Mouse (Mus musculus) gastrocnemius, postnatal 36 days (tissue): ENCODE measurements around the gene Sart1. TPM values are rescaled to one million over a fixed set of nuclear protein-coding genes. Genes with fewer than 3 reads are reported as not detected.

Experiments
- DNase-seq, 2 experiments: peaks; one replicate each; pipeline ENCODE4 v3.0.0; 2022
- intact Hi-C: fragments of 180-260 bp; cut with DNase I; formaldehyde crosslinking; loops from one replicate; pipeline ENCODE4 v1.15.1; 2025
- long read RNA-seq, 2 experiments: library from polyadenylated mRNA; stranded (forward); transcript quantifications; one replicate each; pipeline ENCODE4 v2.0.0; 2021
- total RNA-seq, 2 experiments: library from RNA; stranded (reverse); gene quantifications; 2 replicates each; pipeline ENCODE4 v1.2.3; 2021

Sart1 gene
- total RNA-seq, result 10 to 100 TPM; 34.3 to 38.0 TPM
- long read RNA-seq, experiment 1, full-length matches to known transcripts, result 14 of 23 reads
- long read RNA-seq, experiment 1, partial matches to known transcripts, result 6 of 23 reads
- long read RNA-seq, experiment 1, other reads (novel, unspliced or antisense), result 3 of 23 reads
- long read RNA-seq, experiment 2, full-length matches to known transcripts, result 17 of 30 reads
- long read RNA-seq, experiment 2, partial matches to known transcripts, result 13 of 30 reads
- long read RNA-seq, experiment 2, other reads (novel, unspliced or antisense), result 0 of 30 reads

DNA sequence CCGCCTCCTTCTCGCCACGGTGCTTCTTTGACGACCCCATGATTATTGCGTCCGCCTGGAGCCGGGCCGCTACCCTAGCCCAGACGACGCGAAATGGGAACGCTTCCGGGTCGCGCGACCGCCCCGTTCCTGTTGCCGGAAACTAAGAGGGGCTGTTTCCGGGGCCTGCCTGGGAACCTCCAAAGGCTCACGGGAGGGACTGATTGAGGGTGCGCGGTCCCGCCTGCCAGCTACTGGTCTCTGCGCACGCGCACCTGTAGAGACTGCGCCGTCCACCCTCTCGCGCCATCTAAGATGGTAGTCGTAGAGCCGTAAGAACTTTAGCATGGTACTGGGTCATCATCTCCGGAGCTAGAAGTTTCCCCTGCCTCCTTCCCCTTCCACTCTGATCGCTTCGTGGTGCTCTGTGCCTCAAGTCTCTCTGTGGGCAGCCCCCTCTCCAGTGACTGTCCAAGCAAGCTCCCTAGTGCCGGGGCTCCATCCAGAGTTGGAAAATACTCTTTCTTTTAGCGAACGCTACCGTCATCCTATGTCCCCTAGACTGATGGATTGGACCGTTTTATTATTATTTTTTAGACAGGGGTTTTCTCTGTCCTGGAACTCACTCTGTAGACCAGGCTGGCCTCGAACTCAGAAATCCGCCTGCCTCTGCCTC lies at the start of gene Sart1:
Sart1 (minus strand) TSS at position 116 of the 655 bp plus-strand sequence.
- intact Hi-C loops, result loop anchor here (1.0 kb wide), 1 partner anchor 22 kb away; the partner anchor contains the start of gene Eif1ad

DNA sequence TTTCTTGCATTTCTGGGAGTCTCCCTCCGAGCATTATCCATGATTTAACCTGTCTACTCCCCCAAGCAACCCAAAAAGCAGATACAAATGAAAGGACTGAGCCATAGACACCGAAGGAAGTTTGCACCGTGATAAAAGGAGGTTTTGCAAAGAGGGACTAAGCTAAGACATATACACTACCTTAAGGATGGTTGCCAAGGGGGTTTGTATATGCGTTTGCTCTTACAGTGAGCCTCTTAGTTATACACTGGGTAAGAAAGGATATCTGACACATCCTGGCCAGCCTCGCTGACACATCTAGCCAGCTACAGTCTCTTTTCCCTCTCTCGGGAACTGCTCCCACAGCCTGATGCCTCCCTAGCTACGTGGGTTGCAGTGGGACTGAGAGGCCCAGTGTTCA lies 45.4 kb upstream of the Sart1 start:
- intact Hi-C loops, result loop anchor here (5.0 kb wide), 1 partner anchor 53 kb away; the partner anchor contains the start of gene Mus81

More for the DNA sequence above, at the start of gene Sart1:
- peak; percentile 88 to 93 for DNase-seq

GRCm38 (mm10) chr19:5432992-5433852 lies 44.7 kb upstream of the Sart1 start:
- intact Hi-C loops, result loop anchor here (5.0 kb wide), 1 partner anchor 54 kb away; the partner anchor contains the start of gene Mus81
- DNase-seq, result no peak

More for the DNA sequence above, 45.4 kb upstream of the Sart1 start:
- DNase-seq, result no peak

- no peak for DNase-seq
- intact Hi-C loops, result loop anchor here (5.0 kb wide), 1 partner anchor 55 kb away; the partner anchor contains the start of gene Mus81
Observed at GRCm38 (mm10) chr19:5431911-5432464, 43.5 kb upstream of the Sart1 start.

DNA sequence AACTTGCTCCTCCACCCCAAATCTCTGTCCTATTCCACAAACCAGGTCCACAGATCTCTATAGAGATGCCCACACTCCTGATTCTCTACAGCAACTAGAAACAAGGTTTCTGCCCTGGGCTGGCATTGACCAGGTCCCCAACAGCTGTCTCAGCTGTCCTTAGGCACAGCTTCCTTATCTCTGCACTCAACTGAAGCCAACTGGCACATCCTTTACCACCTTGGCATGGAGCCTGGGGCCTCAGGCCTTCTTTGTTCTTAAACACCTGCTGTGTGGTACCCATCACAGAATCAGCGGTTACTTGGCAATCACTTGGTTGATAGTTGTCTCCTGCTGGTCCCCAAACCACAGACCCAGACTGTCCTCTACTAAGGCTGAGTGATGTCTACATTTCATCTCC lies 41.9 kb upstream of the Sart1 start:
- DNase-seq, result no peak
- intact Hi-C loops, result loop anchor here (5.0 kb wide), 1 partner anchor 57 kb away; the partner anchor contains the start of gene Mus81

DNA sequence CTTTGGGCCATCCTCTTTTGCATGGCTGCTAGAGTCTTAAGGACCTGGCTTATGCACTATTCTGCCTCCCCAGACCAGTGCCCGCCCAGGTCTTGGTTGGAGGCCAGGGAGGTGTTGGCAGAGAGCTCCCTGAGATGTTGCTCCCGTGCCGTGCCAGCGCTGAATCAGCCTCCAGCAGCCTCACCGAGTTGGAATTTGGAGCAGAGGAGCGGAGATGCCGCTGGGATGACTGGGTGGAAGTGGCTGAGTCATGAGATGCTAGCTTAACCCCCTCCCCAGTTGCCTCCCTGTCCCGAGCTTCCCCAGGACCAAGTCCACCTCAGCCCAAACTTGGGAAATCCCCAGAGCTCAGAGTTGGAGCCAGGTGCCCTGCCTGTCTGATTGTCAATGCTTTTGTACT lies 41.3 kb upstream of the Sart1 start:
- peak; percentile 75 to 77 for DNase-seq
- intact Hi-C loops, result loop anchor here (5.0 kb wide), 1 partner anchor 57 kb away; the partner anchor contains the start of gene Mus81

DNA sequence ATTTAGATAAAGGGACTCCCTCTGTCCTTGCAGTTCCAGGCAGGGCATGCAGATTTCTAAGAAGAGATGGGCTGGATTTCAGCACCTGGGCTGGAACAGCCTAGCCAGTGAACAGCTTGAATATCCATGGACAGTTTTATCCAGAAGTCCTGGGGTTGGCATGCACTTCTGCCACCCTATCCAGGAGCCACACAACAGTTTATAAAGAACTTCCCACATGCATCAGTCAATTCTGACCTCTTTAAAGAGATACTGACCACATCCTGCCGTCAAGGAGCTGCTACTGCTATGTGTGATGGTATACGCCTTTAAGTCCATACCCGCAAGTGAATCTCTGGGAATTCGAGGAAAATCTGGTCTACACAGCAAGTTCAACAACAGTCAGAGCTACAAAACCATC lies 40.7 kb upstream of the Sart1 start:
- DNase-seq, result no peak
- intact Hi-C loops, result no loop called here

- no peak for DNase-seq
- intact Hi-C loops, result no loop called here
Observed at GRCm38 (mm10) chr19:5428083-5428482, 39.6 kb upstream of the Sart1 start.

GRCm38 (mm10) chr19:5426640-5427290 lies 38.3 kb upstream of the Sart1 start:
- intact Hi-C loops, result no loop called here
- no peak for DNase-seq

DNA sequence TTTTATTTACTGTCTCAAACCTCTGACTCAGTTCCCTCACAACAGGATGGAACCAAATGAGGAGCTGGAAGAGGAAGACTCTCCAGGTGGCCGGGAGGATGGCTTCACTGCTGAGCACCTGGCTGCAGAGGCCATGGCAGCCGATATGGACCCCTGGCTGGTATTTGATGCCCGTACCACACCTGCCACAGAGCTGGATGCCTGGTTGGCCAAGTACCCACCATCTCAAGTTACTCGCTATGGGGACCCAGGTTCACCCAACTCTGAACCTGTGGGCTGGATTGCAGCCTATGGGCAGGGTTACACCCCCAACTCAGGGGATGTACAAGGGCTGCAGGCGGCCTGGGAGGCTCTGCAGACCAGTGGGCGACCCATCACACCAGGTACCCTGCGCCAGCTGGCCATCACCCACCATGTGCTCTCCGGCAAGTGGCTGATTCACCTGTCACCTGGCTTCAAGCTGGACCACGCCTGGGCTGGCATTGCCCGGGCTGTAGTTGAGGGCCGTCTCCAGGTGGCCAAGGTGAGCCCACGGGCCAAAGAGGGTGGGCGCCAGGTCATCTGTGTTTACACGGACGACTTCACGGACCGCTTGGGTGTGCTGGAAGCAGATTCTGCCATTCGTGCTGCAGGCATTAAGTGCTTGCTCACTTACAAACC lies 37.5 kb upstream of the Sart1 start:
- intact Hi-C loops, result no loop called here
- no peak for DNase-seq

DNA sequence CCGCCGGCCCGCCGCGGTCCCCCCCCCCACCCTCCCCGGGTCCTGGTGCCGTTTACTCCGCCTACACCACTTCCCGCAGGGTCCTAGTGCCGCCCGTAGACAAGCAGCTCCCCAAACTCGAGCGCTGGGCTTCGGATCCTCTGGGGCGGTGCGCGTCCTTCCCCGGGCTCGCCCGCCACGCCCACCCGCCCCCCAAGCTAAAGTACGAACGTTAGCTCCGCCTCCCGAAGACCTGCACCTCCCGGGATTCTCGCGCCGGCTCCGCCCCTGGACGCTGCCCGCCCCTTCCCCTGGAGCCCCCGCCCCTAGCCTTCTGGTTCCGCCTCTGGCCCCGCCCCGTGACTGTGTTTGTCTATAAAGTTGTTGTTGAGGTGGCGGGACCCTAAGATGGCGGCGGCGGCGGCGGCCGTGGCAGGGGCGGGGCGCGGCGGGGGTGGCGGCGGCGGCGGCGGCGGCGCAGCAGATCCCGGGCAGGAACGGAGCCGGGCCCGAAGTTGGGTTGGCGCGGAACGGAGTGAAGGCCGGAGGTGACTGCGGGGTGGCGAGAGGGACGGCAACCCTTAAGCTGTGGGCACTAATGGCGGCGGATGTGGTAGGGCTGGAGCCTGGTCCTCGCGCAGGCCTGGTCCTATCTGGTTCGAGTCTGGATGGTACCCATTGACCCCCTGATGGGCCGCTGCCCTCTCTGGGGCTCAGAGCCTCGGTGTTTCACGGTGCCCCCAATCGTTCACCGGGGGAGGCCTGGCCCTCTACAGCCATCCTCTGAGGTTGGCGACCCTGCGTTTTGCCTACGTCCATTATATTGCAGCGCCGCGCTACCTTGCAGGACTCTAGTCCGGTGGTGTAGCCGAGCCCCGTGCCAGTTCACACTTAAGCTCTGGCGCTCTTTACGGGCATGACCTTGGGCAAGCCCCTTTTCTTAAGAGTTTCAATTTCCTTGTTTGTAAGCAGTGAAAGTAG lies 36.6 kb upstream of the Sart1 start, which contains the start of the genes Drap1 and AI837181:
Drap1 (minus strand) TSS at position 198 of the 960 bp plus-strand sequence.
AI837181 (plus strand) TSS at position 363 of the 960 bp plus-strand sequence.
- intact Hi-C loops, result no loop called here

DNA sequence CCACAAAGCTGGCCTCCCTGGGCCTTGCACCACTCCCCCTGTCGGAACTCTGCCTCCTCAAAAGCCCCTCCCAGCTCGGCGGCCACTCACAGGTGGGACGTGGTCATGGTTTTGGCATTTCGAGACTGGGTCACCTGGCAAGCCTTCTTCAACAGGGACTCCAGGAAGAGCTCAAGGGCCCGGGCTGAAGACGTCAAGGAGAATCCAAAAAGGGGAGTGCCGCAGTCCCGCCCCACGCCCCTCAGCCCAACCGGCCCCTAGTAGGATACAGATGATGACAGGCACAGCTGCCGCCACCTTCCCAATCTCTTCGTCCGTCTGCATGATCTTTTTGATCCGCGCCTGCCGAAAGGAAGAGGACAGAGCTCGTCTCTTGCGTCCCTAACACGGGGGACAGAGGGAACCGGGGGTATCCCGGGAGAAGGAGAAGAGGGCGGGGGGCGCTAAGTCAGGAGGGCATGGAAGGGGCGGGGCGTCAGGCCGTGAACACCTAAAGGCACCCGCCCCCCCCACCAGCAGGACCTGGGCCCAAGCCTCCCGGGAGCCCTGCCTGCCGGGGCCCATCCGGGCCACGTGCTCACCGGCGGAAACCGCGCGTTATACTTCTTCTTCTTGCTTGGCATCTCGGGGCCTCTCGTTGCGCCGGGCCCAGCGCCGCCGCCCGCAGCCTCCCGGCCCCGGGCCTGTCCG lies 35.7 kb upstream of the Sart1 start:
- intact Hi-C loops, result no loop called here
- peak; percentile 65 to 73 for DNase-seq

More for the DNA sequence above, 36.6 kb upstream of the Sart1 start, which contains the start of the genes Drap1 and AI837181:
- DNase-seq, result peak; percentile 90 to 95

DNA sequence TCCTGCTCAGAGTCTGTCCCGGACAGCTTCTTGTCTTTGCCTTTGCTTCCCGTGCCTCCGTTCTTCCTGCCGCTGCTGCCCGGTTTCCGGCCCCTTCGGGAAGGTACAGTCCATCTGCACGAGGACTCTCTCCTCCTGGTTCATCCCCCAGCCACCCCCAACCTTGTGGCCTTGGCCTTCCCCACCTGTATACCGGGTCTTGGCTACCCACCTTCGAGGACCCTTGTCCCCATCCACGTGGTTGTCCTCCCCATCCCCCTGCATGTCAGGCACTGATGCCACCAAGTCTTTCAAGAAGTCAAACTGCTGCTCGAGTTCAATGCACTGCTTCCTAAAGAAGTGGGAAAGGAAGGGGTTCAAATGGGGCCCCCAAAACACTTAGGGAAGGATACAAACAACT lies 35.1 kb upstream of the Sart1 start:
- intact Hi-C loops, result no loop called here
- DNase-seq, result no peak

DNA sequence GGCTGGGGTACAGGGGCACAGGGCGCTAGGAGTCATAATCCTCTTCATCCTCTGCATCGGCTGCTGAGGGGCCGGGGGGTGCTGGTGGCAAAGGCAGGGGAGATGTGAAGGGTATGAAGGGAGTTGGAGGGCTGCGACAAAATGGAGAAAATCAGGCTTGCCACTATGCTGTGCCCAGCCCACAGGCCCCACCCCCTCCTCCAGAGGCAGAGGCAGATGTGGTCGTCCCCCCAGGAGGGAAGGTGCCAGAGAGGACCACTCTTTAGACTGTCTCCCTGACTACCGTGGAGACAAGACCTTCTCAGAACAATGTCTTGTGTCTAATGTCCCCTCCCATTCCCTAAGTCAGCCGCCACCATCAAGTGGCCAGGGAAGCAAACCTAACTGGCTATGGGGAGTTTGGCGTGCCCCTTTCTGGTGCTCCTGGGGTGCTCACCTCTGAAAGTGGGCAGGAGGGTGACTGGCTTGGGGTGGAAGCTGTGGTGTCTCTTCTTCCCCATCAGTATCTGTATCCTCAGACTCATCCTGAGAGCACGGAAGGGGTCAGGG lies 34.5 kb upstream of the Sart1 start:
- intact Hi-C loops, result no loop called here
- no peak for DNase-seq

DNA sequence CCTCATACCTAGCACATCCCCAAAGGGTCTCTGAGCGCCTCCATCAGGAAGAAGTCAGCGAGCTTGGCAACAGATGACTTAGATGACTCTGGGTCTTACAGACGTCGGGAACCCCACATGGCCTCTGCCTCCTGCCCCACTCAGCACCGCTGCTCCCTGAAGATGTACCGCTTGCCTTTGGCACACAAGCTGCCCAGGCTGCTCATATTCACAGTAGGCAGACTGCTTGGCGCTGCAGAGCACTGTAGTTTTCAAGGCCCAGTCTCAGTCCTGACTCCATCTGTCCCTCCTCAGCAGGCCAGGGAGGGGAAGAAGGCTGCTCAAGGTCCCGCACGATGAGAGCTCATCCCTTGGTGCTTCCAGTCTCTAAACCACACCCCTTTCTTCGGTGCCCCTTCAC lies 33.8 kb upstream of the Sart1 start:
- no peak for DNase-seq
- intact Hi-C loops, result no loop called here

DNA sequence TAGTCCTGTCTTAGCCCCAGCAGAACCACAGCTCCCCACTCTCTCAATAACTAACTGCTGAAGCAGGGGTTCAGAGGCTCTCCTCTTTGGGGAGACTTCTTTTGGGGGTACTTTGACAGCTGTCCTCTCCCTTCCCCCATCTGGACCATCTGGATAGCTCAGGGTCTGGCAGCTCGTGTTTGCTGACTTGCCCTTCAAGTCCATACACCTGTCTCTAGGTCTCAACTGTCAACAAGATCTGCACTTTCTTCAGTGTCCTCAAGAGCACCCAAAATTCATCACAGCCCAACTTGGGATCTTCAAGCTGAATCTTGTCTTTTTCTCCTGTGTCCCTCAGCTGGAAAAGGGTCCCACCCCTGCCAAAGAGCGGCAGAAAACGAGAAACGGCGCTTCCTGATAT lies 33.3 kb upstream of the Sart1 start:
- intact Hi-C loops, result no loop called here

DNA sequence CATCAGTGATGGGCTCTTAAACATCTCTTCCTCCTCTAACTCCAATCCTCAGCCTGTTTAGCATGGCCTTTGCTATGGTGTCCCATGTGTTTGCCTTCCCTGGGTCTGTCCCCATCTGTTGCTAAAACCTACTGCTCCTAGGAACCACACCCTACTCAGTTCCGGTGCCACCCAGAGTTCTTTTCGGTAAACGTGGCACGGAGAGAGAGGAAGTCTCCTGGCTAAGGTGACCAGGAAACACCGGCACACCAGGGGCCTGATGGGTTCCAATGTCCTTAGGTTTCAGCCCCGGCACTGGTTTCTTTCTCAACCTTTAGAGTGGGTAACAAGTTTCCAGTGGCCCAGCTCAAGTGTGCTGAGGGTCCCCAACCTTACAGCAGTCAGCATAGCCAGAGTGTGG lies 32.1 kb upstream of the Sart1 start:
- intact Hi-C loops, result no loop called here

More for the DNA sequence above, 33.3 kb upstream of the Sart1 start:
- DNase-seq, result no peak

More for the DNA sequence above, 32.1 kb upstream of the Sart1 start:
- DNase-seq, result no peak
